Mouse (Mus musculus) embryonic facial prominence, embryonic 11.5 days (tissue): ENCODE data around the gene Mrpl32. TPM values are rescaled to one million over a fixed set of nuclear protein-coding genes. Genes with fewer than 3 reads are reported as not detected.

Source experiments
- ATAC-seq: fragments of 200-750 bp; cut with Nextera tagmentation; replicated peaks from 2 replicates; pipeline ENCODE4 v1.8.0; 2017; ENCODE audit warnings: low read depth; ENCODE audit not compliant: insufficient number of reproducible peaks, low FRiP score, low TSS enrichment
- DNase-seq: peaks from one replicate; pipeline ENCODE4 v3.0.0-alpha.2; 2015; ENCODE audit warnings: low spot score
- H3K27ac ChIP-seq: fragments of 300-500 bp; sonication (generic); replicated peaks from 2 replicates; pipeline ENCODE4 v1.5.1; 2014; ENCODE audit warnings: mild to moderate bottlenecking, low read depth, low read length, control low read depth
- H3K27me3 ChIP-seq: fragments of 300-500 bp; sonication (generic); 2 replicates; pipeline ENCODE4 v1.6.1; 2014; ENCODE audit warnings: mild to moderate bottlenecking, low read length, moderate library complexity, mixed read lengths; ENCODE audit not compliant: control insufficient read depth, insufficient read depth
- H3K36me3 ChIP-seq: fragments of 300-500 bp; sonication (generic); replicated peaks from 2 replicates; pipeline ENCODE4 v1.6.1; 2014; ENCODE audit warnings: low read depth, mild to moderate bottlenecking, low read length, moderate library complexity, mixed read lengths; ENCODE audit not compliant: control insufficient read depth, insufficient read depth
- H3K4me1 ChIP-seq: fragments of 300-500 bp; sonication (generic); 2 replicates; pipeline ENCODE4 v1.6.1; 2014; ENCODE audit warnings: low read length, mixed read lengths; ENCODE audit not compliant: control insufficient read depth, insufficient read depth
- H3K4me2 ChIP-seq: fragments of 300-500 bp; sonication (generic); 2 replicates; pipeline ENCODE4 v1.6.1; 2014; ENCODE audit warnings: low read depth, mild to moderate bottlenecking, control low read depth, low read length, moderate library complexity
- H3K4me3 ChIP-seq: fragments of 300-500 bp; sonication (generic); 2 replicates; pipeline ENCODE4 v1.5.1; 2014; ENCODE audit warnings: low read depth, low read length, control low read depth
- H3K9ac ChIP-seq: fragments of 300-500 bp; sonication (generic); replicated peaks from 2 replicates; pipeline ENCODE4 v1.6.1; 2014; ENCODE audit warnings: mild to moderate bottlenecking, control low read depth, low read length
- H3K9me3 ChIP-seq: fragments of 300-500 bp; sonication (generic); replicated peaks from 2 replicates; pipeline ENCODE4 v1.6.1; 2016; ENCODE audit warnings: mild to moderate bottlenecking, low read length, inconsistent platforms, mixed read lengths; ENCODE audit not compliant: control insufficient read depth
- WGBS: fragments of 180-500 bp; shearing (Covaris S2); extraction: QIAGEN DNeasy Blood & Tissue Kit; methylation state at CpG from one replicate; pipeline ENCODE4 v1.1.7; 2014; 5-methylcytosine and 5-hydroxymethylcytosine counted together
- polyA plus RNA-seq: library from polyadenylated mRNA; unstranded; fragments of >200 nt; fragmentation: Nextera tagmentation; extraction: Ambion mirVana; gene quantifications from 2 replicates; pipeline ENCODE4 v1.2.1, GENCODE M21; 2014

Mrpl32 gene
- polyA plus RNA-seq, 1 experiment from 2014 or later = 133 TPM

- H3K36me3 ChIP-seq = peaks cover 3% of the 10 kb centered on the region; the same call in 1 of the 2 replicates
- no peaks in the 10 kb centered on the region for H3K27me3 ChIP-seq
- no peak for DNase-seq
- H3K9ac ChIP-seq = no peak overlapping the region
- H3K9me3 ChIP-seq = no peaks in the 10 kb centered on the region
- no peak for ATAC-seq
- no peaks in the 10 kb centered on the region for H3K4me1 ChIP-seq
- H3K27ac ChIP-seq = no peak overlapping the region
- no peak overlapping the region for H3K4me3 ChIP-seq
- H3K4me2 ChIP-seq = no peak overlapping the region
Measured at GRCm38 (mm10) chr13:14607616-14608015, 5.3 kb downstream of the Mrpl32 start.

GRCm38 (mm10) chr13:14602744-14603143 lies 10.2 kb downstream of the Mrpl32 start:
- 90% methylated on average over 2 of the region's 2 CpGs for WGBS
- no peak for ATAC-seq

DNA sequence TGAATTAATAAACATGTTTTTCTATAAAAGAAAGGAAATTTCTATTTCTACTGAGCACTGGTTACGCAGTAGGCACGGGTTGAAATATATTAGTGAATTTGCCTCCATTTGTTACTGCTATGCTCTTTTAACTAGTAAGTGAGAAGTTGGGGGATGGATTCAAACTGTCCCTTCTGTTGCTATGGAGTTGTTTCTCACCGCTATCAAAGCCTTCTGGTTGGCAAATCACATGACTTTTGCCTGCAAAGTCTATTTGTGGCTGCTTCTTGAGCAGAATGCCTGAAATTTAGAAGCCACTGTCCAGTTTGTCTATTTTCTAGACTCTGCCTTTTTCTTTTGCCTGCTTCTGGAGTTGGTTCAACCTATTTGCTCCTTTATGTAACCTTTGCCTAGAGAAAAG lies 32.6 kb downstream of the Mrpl32 start:
- Histone ChIP-seq H3K27me3 (no peaks in the 10 kb centered on the region), H3K4me3 (no peak overlapping the region), H3K4me2 (no peak overlapping the region), H3K4me1 (no peaks in the 10 kb centered on the region), H3K36me3 (no peaks in the 10 kb centered on the region), H3K9me3 (no peaks in the 10 kb centered on the region), H3K9ac (no peak overlapping the region), H3K27ac (no peak overlapping the region)
- WGBS = 88% methylated on average over 3 of the region's 3 CpGs
- ATAC-seq = no peak
- no peak for DNase-seq

More at GRCm38 (mm10) chr13:14602744-14603143, 10.2 kb downstream of the Mrpl32 start:
- DNase-seq = no peak
- H3K4me2 ChIP-seq = no peak overlapping the region
- H3K9ac ChIP-seq = no peak overlapping the region
- no peaks in the 10 kb centered on the region for H3K9me3 ChIP-seq
- H3K27me3 ChIP-seq = no peaks in the 10 kb centered on the region
- no peak overlapping the region for H3K27ac ChIP-seq
- no peak overlapping the region for H3K4me3 ChIP-seq
- H3K4me1 ChIP-seq = no peaks in the 10 kb centered on the region
- H3K36me3 ChIP-seq = no peaks in the 10 kb centered on the region

GRCm38 (mm10) chr13:14574128-14574527 lies 38.8 kb downstream of the Mrpl32 start:
- H3K9ac ChIP-seq = no peak overlapping the region
- no peak for DNase-seq
- H3K4me3 ChIP-seq = no peak overlapping the region
- H3K4me2 ChIP-seq = no peak overlapping the region
- H3K27me3 ChIP-seq = no peaks in the 10 kb centered on the region
- H3K27ac ChIP-seq = no peak overlapping the region
- H3K36me3 ChIP-seq = no peaks in the 10 kb centered on the region
- no peaks in the 10 kb centered on the region; the same call in 1 of the 2 replicates for H3K9me3 ChIP-seq
- no peaks in the 10 kb centered on the region for H3K4me1 ChIP-seq
- ATAC-seq = no peak

DNA sequence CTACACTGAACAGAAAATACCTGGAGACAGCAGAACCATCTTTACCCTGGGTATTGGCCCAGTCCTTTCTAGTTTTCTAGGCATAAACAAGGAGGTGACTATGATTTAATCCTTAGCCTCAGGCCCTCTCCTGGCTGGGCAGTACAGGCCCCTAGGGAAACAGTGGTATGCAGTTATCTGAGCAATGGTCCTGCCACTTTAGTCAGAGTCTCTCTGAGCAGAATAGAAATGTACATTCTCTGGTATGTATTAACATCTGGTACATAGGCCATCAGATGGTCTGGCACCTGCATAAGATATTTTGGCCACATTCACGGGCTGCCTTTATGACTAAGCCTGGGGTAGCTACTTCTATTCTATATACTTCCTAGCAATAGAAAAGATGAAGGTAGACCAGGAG lies 51.6 kb downstream of the Mrpl32 start:
- DNase-seq (no peak), ATAC-seq (no peak)
- Histone ChIP-seq H3K27ac (no peak overlapping the region), H3K36me3 (no peaks in the 10 kb centered on the region), H3K9ac (no peak overlapping the region), H3K4me2 (no peak overlapping the region), H3K27me3 (no peaks in the 10 kb centered on the region), H3K4me1 (no peaks in the 10 kb centered on the region), H3K9me3 (no peaks in the 10 kb centered on the region), H3K4me3 (no peak overlapping the region)
- WGBS = 67% methylated on average over 1 of the region's 1 CpGs

Other genes starting within 250 kb of the Mrpl32 start
- 2.4 and 2.8 TPM in 2 replicates for gene Hecw1, start 89.9 kb downstream of the Mrpl32 start, polyA plus RNA-seq
- 243 and 244 TPM in 2 replicates for gene Psma2, start 75 bp upstream of the Mrpl32 start, polyA plus RNA-seq
- 35.3 and 38.5 TPM in 2 replicates for gene AW209491, start 17.0 kb upstream of the Mrpl32 start, polyA plus RNA-seq